16 mouse cellular contexts compared by ENCODE assay signal in the genomic region with DNA sequence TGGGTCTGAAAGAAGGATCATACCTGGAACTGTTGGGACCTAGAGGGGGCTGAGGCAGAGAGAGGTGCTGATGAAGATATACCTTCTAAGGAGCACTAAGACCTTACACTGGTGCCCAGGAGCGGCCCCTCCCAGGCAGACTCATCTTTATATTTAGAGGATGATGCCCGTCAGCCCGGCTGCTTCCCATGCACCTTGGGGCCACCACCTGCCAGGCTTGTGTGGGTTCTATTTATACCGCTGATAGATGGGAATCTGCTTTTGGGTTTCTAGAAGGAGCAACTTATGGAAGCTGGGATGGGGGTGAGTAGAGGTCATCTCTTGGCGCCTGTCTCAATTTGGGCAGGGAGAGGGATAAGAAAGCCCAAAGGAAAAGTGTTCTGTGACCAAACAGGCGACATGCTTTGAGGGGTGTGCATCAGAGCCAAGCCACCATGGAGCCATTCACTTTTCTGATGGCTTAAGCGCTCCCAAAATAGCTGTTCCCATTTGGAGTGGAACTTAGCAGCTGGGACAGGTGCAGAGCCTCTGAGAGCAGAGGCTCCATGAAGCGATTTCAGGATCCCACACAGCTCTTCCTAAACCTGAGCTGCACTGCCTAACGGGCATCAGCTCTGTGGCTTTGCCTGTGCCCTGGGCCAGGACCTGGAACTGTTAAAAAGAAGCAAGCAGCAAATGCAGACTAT. TPM values are rescaled to one million over a fixed set of nuclear protein-coding genes. Genes with fewer than 3 reads are reported as not detected.
DNase-seq lines count a peak whose midpoint lies in the region.
"Had no signal": no experiment of that assay in that cellular context is flagged by ENCODE, and none has a peak within 500 bp of the region (broad histone marks: within the 10 kb centered on the region; RNA-seq: fewer than 3 reads in every experiment).

No protein-coding gene starts in this region.

- peak; percentile 31 to 44 for DNase-seq in cerebellum, adult 18-20 months
- no peak for DNase-seq in cerebellum, postnatal 4 days (ENCODE audit: low spot score in 2 of 2)
- peak; percentile 83 for DNase-seq in gastrocnemius, adult 18-20 months (ENCODE audit: low spot score)
- DNase-seq in gastrocnemius, postnatal 4 days (ENCODE audit: low spot score in 2 of 2): no peak
- peak; percentile 76 for DNase-seq in gastrocnemius, postnatal 25 days
- peak; percentile 93 for DNase-seq in skeletal muscle tissue, adult 2 months (ENCODE audit: low read depth, low spot score)
- DNase-seq in layer of hippocampus, adult 9-10 months (ENCODE audit: low spot score): no peak
- DNase-seq: adrenal gland, adult 8-10 months; heart, postnatal 4 days; kidney, adult 11 months; lung, adult 18-20 months; lung, postnatal 14 days; midbrain, embryonic 14.5 days; right cerebral cortex, postnatal 4 days; thymus, postnatal 25 days had no signal

RNA-seq across cellular contexts. Expression of a gene that starts 1.3 kb away (rescaled TPM):
- over 10,000 TPM; 42,846 to 52,629 TPM for total RNA-seq in gastrocnemius, adult 18-20 months (2021)
- over 10,000 TPM; 33,708 to 36,184 TPM for total RNA-seq in gastrocnemius, postnatal 4 days (2021)
- total RNA-seq in gastrocnemius, postnatal 25 days (2021): over 10,000 TPM; 60,490 to 60,709 TPM
- total RNA-seq: megakaryocyte, adult 5-6 weeks had no signal

RNA-seq across cellular contexts. Expression of a gene that starts 35.8 kb away (rescaled TPM):
- total RNA-seq in gastrocnemius, adult 18-20 months (2021): under 1 TPM; 0.21 to 0.26 TPM
- 1 to 10 TPM; 3.5 to 4.9 TPM for total RNA-seq in gastrocnemius, postnatal 4 days (2021)
- under 1 TPM; 0.36 to 0.62 TPM for total RNA-seq in gastrocnemius, postnatal 25 days (2021)

RNA-seq across cellular contexts. Expression of a gene that starts 53.2 kb away (rescaled TPM):
- total RNA-seq in gastrocnemius, adult 18-20 months (2021): 10 to 100 TPM in 1 of 2 experiments, 1 to 10 TPM in 1; 9.8 to 10.4 TPM
- 10 to 100 TPM; 17.1 to 19.7 TPM for total RNA-seq in gastrocnemius, postnatal 4 days (2021)
- 1 to 10 TPM; 7.3 to 8.7 TPM for total RNA-seq in gastrocnemius, postnatal 25 days (2021)

Comparison
In these comparisons a context has a peak if more than half of its experiments do, and no peak if none do; other contexts are left out.
1. DNase-seq: peak in cerebellum, adult 18-20 months (2 of 2), gastrocnemius, adult 18-20 months (single experiment), gastrocnemius, postnatal 25 days (single experiment) and skeletal muscle tissue, adult 2 months (single experiment); none in cerebellum, postnatal 4 days (0 of 2), gastrocnemius, postnatal 4 days (0 of 2) and layer of hippocampus, adult 9-10 months (single experiment).